Mouse (Mus musculus): ENCODE results near the gene Rad51d.

GRCm38 (mm10) chr11:82888491-82888946 is 1.9 kb downstream of the Rad51d start:
- TF ChIP-seq CTCF (IDR thresholded peaks at IDR 0.05; ENCODE audit: low read depth, low read length) (no peak), POLR2A (IDR thresholded peaks at IDR 0.05; ENCODE audit: extremely low read depth, insufficient read depth, low read length) (no peak)

Data from liver, adult 2 months (tissue).